Mouse (Mus musculus) lung, postnatal 36 days (tissue): Measurements from ENCODE around the gene Gm266.

Experiments used
- DNase-seq: peaks from one replicate; pipeline ENCODE4 v3.0.0; 2022; ENCODE audit warnings: mixed read lengths

Gm266 gene

DNA sequence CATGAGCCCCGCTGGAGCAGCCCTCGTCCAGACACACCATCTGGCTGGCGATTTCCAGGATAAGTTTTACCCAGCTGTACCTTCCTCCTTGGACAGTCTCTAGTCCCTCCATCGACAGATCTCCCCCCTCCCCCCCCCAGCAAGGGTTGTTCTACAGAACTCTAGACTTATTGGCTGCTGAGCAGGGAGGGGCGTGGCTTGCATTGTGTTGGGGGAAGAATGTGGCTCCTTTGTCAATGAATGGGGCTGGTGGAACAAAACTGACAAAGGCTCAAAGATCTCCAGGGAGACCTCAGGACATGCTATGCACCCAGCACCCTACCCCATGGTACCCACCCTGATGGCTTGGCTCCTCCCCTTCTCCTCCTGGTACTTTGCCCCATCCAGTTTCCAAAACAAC is 15.1 kb upstream of the Gm266 start:
- no peak for DNase-seq

DNA sequence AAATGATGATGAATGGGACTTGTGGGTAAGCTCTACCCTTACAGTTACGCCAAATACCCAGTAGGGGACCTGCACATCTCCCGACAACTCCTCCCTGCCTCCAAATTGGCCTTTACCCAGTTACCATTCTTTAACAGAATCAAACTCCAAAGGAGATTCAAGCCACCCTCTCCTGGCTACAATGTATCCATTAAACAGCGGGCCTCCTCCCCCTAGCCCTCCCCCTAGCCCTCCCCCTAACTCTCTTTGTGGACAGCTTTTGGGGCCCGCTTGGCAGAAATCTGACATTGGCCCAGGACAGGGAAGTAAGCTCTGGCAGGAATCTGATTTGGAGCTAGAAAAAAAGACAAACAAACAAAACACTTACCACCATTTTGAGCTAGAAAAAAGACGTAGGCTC is 14.0 kb upstream of the Gm266 start:
- DNase-seq, result no peak

DNA sequence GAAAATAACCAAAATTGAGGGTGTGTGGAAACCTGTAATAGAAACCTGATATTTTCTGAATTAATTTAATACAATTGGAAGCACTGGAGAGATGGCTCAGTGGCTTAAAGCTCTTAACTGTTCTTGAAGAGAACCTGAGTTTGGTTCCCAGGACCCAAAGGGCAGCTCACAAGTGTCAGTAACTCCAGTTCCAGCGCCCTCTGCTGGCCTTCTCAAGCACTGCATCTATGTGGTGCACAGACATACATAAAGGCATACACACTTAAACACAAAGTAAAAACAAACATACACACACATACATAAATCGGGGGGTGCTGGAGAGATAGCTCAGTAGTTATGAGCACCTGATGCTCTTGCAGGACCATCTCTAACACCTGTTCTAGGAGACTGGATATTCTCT is 11.5 kb upstream of the Gm266 start:
- DNase-seq, result peak; percentile 12

DNA sequence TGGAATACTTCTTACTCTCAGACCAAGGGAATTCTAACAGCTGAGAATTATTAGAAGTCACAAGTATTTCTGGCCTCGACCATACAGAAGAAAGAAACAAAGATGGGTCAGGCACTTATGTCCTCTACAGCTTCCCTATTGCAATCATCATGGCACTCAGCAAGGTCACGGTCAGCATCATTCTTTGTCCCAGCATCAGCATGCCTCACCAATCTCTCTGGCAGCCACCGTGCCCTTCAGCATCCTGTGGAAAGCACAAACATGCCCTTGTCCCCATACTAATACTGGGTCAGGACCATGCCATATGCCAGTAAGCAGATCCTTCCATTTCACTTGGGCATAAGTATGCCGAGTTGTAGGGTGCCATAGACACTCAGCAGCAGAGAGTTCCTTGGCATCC is 9.3 kb upstream of the Gm266 start:
- no peak for DNase-seq

DNA sequence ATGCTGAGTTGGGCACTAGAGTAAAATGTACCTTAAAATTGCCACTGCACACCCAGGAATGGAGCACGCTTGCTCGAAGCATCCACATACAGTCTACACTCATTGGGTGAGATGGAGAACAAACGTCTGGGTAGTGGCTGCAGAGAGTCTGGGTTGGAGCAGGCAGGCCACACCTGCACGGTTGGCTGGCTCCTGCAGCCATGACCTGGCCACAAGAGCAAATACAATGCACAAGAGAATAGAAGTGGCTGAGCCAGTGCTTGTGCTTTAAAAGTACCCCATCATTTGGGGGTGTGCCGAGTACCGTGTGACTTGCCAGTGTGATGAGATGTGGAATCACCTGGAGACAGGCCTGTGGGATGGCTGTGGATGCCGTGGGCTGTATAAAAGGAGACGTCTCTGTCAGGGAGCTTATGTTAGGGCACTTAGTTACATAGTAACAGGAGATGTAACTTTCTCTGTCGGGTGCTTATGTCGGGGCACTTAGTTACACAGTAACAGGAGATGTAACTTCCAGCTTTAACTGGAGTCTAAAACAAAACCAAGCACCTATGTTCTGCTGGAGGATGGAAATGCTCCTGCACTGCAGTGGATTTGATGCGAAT is 3.7 kb upstream of the Gm266 start:
- no peak for DNase-seq

DNA sequence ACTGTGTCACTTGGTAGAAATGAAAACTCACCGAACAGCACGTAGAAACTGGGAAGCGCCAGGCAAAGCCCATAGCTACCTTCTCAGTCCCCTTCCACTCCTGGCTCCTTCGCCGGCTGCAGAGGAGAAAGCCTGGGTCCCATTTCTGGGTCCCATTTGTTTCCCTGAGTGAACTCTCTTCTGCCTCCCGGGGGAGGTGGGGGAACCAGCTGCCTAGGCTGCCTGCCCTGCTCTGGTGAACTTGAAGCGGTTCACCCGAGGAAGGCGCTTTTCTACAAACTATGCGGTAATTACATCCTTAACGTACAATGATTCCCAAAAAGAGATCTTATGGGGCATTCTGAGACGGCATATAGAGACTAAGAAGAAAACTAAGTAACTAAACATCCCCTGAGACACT is 832 bp upstream of the Gm266 start:
- DNase-seq, result no peak

DNA sequence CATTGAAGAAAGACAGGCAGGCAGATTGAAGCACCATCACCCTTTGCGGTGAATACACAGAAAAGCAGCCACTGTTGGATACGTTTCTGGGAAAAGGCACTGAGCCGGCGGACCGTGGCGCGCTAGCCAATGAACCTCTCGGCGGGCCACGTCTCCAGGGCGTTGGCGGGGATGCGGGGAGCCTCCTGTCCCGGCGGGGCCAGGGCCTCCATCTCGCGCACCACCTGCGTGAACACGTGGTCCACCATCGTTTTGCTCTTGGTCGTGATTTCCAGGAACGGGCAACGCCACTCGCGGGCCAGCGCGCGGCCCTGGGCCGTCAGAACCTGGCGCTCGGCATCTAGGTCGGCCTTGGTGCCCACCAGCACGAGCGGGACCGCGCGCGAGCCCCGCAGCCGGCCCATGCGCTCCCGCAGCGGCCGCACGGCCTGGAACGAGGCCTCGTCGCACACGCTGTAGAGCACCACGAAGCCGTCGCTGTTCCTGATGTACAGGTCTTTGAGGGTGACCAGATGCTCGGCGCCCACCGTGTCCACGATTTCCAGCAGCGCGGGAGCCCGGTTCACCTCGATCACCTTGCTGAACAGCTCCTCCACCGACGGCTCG is 474 bp downstream of the Gm266 start:
- DNase-seq, result no peak

DNA sequence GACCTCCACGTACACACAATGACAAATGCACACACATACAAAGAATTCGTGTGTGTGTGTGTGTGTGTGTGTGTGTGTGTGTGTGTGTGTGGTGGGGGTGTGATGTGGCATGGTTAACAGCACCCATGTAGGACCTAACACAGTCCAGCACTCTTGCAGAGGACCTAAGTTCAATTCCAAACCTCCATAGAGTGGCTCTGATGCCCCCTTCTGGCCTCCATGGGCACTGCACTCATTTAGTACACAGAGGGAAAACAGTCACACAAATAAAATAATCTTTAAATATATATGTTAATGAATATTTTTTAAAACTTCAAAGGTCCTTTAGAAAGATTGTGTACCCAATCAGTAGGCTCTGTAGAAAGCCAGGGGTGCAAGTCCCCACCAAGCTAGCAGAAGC is 5.7 kb downstream of the Gm266 start:
- DNase-seq, result peak; percentile 44

DNA sequence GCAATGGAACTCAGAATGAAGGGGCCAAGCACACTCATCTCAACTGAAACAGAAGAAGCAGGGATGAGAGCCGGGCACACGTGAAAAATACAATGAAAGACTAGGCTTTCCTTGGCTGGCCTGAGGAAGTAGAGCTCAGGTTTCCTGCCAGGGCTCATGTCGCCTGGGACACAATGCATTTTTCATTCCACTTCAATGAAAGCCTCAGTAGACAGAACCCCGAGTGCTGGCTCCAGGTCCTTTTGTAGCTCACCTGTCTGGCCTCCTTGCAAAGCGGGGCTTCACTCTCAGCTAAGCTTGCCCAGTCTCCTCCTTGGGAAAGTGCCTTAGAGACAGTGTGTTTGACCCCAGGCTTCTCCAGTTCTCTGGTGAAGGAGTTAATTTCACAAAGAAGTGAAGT is 6.7 kb downstream of the Gm266 start:
- DNase-seq, result no peak

DNA sequence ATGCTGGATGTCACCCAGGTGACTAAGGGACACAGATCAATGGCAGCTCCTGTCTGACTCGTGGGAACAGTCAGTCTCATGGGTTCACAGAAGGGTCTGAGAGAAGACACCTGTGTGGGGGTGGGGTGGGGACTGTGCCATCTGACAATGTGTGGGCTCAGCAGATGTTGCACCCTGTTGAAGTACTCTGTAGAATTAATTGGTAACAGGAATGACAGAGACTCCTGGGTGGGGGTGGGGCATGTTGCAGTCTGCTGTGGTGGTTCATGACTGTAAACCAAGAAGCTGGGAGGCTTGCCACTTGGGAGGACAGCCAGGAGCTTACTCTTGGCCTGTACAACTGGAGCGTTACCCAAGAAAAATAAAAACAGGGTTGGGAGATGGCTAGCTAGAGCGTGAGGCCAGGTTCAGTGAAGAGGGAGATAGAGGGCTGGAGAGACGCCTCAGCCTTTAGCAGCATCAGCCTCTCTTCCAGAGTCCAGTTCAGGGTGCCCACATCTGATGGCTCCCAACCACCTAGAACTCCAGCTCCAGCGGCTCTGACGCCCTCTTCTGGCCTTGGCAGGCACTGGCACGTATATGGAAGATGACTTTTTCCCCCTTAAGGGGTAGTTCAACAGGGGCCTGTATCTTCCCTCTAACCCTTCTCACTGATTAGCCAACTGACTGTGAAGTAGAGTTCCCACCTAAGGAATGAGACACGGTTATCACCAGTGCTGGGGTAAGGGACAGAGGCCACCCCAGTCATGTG is 10.6 kb downstream of the Gm266 start:
- DNase-seq, result peak; percentile 71

DNA sequence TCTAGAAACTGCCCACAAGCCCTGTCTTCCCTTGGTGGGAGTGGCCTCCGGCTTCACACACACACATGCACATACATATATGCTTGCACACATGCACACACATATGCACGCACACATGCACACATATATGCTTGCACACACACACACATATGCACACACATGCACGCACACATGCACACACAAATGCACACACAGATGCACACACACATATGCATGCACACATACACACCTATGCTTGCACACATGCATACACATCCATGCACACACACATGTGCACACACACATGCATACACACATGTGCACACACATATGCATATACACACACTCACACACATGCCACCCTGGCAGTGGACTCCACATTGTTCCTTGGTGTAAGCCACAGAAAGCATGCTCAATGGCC is 11.2 kb downstream of the Gm266 start:
- no peak for DNase-seq

DNA sequence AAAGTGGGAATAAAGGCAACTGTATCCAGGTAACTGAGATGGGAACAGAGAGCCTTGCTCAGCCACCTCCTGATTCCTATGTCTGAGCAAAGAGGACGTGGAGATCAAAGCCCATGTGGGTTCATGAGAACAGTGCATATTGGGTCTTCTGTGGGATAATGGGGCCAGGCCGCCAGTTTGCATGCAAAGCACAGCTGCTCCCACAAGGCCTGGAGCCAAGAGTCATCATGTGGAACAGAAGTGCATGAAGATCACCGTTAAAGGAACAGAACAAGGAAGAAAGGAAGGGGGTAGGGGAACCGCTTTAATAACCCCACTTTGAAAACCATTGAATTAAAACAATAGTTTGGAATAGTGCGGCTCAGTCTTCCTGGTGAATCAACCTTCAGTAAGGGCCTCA is 12.7 kb downstream of the Gm266 start:
- no peak for DNase-seq

DNA sequence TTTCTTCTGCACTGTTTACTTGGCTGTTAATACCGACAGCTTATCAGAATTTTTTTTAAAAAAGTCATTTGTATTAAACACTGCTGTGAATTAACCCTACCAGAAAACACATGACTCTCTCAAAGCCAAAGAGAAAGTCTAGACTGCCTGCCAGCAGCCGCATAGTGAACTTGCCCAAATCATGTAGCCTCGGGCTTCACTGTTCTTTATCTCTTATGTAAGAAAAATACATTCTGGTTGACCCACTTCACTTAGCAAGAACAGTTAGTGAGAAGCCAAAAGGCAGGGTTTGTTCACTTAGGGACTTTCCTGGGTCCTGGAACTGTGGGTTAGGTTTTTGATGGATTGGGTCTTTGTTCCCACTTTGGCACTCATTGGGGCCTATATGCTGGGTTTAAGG is 13.9 kb downstream of the Gm266 start:
- no peak for DNase-seq

DNA sequence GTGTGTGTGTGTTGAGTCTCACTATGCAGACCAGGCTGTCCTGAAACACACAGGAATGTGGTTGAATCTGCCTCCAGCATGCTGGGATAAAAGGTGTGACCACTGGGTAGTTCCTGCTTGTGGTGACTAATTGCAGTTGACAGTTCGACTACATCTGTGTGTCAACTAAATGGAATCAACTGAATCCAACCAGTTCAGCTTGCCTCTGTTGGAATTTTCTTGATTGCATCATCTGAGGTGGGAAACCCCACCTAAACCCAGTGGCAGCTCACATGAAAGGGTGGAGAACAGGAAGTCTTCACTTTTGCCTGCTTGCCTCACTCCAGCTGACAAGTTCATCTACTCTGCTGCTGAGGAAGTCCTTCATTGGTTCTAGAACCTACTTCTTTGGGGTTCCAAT is 14.5 kb downstream of the Gm266 start:
- no peak for DNase-seq

DNA sequence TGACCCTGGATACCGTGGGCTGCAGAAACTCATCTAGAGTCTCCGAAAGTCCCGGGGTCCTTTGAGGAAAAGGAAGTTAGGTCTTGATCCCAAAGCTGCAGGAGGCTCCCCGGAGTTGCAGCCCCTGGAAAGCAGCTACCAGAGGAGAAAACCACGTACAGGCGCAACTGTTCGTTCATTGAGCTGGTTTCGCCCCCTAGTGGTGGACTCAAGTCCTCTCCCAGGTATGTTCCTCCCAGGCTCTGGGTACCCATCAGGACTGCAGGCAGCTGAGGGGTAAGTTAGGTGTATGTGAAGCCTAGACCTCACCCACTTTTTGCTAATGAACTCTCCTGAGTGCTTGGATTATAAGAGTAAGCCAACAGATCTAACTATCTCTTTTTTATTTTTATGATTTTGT is 16.1 kb downstream of the Gm266 start:
- DNase-seq, result peak; percentile 82

DNA sequence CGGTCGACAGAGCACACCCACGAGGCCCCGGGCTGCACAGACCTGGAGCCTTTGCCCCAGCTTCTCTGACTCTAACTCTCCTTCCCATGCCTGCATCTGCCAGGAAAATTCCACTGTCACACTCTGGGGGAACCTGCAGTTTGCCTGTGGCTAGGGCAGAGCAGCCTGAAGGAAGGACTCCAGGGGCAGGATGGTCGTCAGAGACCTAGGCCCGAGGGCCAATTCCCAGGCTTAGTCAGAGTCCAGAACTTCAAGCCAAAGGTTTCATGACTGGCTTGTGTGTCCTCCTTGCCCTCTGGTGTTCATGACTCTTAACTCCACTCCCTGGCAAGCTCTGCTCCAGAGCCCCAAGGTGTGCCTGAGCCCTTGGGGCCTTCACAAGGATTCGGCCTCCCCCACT is 17.4 kb downstream of the Gm266 start:
- no peak for DNase-seq

DNA sequence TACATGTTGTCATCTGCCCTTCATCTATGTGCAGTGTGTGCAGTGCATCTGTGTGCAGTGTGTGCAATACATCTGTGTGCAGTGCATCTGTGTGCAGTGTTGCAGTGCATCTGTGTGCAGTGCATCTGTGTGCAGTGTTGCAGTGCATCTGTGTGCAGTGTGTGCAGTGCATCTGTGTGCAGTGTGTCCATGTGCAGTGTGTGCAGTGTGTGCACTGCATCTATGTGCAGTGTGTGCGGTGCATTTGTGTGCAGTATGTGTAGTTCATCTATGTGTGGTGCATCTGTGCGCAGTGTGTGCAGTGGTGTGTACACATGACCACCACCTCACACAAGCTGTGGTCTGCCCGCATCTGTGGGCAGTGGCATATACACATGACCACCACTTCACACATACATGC is 19.3 kb downstream of the Gm266 start:
- no peak for DNase-seq

DNA sequence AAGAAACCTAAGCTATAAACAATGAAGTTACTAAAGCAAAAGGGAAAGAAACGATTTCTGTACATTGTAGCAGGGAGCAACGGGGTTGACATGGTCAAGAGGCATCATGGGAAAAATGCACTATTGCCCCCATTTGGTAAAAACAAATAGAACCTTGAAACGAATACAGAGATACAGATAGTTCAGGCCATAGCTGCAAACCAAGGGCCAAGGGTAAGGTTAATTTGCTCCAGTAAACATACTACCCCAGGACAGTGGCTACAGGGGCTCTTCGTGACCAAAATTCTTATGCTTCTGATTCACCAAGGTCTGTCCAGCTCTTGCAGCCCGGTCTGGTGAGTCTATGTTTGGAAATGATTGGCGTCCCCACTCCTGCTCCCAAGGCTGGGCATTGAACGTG is 22.1 kb downstream of the Gm266 start:
- no peak for DNase-seq

DNA sequence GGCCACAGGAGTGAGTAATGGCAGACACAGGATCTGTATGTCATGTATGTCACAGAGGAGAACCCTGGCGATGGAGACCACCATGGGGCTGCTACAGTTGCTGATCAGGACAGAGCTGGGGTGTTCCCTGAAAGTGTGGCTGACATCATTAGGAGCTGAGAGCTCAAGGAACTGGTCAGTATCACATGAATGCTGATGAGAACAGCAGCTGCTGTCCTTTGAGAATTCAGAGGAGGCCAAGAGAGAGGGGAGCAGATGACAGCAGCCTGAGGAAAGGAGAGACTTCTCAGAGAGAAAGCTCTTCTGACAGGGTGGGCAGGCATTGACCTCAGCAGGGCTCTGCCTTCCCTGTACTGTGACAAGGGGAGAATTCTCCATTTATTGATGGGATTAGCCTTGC is 27.9 kb downstream of the Gm266 start:
- DNase-seq, result no peak

DNA sequence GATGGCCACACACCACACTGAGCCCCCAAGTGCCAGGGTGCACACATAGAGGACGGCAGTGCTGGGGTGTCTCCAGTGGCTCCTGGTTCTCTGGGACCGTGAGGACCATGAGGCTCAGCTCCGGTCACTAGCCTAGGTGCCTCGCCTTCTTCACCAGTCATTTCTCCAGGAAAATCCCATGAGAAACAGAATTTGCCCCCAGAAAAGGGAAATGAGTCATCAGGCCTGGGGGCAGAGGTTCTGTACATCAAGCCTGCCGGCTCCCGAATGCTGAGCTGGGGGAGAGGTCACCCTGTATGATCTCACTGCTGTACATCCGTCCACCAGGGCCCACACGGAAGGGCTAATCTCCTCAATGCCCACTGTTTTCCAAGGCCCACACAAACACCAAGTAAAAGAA is 29.8 kb downstream of the Gm266 start:
- DNase-seq, result no peak

DNA sequence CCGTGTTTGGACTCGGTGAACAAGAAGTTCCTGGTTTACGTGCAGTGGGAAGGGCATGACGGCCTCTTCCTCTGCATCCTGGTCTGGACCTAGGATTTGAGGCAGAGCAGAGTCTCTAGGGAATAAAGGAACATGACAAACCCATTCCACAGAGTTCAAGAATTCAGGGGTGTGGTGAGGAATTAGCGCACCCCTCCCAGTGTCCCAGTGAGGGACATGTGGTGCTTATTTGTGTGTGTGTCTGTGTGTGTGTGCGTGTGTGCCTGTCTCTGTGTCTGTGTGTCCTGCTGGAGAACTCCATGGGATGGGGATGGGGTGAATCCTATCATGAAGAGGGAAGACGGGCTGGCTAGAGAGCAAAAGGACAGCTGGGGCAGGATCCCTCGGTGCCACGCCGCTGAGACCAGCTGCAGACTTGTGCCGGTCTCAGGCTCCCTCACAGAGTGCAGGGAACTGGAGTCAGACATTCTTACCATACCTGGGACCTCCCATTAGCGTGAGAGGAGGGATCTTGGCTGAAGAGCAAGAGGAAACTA is 30.2 kb downstream of the Gm266 start:
- no peak for DNase-seq

DNA sequence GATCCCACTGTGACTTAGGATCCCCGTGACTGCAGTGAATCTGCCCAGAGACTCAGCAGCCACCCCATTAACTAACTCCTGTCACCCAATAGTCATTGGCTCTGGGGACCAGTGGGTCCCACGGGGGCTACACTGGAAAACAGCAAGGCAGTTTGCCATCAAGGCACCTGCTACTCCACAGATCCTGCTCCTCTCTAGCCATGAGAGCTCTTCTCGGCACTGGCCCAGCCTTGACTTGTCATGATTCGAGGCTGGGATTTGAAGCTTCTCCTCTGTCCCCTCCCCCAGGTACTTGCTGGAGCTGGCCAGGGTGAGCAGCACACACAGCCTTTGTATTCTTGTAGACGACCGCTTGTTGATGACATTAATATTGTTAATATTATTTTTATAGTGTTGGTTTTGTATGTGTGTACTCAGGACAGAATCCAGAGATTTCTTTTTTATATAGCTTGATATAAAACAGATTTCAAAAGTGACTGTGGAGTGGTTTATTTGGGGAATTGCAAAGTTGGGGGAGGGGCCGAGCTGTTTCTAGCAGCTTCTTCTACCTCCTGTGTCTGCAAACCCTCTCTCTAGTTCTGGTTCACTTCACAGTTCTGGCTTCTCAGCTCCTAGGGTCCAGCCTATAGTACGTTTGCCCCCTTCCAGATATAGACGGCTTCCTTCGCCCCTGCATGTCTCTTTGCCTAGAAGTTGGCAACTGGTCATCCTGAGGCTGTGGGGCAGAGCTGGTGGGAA is 30.9 kb downstream of the Gm266 start:
- DNase-seq, result no peak

DNA sequence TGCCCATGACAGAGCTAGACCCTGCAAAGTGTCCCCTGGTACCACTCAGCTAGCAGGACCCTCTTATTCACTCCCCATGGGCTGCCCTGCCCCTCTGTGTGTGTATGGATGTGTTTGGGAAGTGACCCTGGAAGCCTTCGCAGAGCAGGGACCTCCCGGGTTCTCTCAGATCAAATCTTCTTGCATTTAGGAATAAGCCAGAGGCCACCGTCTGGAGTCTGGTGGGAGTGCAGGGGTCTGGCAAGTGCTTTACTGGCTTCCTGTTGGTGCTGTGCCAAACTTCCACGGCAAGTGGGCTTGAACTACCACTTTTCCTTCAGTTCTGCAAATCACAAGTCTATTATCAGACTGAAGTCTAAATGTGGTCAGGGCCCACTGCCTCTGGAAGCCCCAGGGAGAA is 31.6 kb downstream of the Gm266 start:
- no peak for DNase-seq

DNA sequence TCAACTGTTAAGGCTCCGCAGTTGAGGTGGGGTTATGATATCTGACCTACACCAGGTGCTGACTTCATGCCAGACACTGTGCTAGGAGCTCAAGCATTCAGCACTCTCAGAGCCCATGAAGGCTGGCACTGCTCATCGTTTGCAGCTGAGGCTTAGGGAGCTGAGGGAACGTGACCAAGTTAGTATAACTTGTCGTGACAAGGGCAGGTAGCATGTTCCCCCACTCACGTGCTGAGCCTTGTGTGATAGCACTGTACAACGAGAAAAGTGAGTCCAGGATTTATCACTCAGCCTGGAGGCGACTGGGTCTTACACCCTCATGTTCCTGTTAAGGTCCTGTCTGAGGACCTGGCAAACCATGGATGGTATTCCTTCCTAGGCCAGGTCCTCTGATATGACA is 34.1 kb downstream of the Gm266 start:
- no peak for DNase-seq
